Mouse (Mus musculus) stomach, postnatal 0 days (tissue): ENCODE measurements around the gene Lgi1.

Experiments used
- CTCF ChIP-seq: IDR thresholded peaks from 2 replicates; pipeline ENCODE4 v1.5.1; 2016; ENCODE audit warnings: antibody characterized with exemption, low read depth, mild to moderate bottlenecking, moderate library complexity
- EP300 ChIP-seq: optimal IDR thresholded peaks from 2 replicates; pipeline ENCODE3; 2016; ENCODE audit warnings: antibody characterized with exemption

- peak; percentile 22 for TF ChIP-seq CTCF
- TF ChIP-seq EP300 = no peak
Measured at GRCm38 (mm10) chr19:38323726-38324125, 59.4 kb downstream of the Lgi1 start.
